Mouse (Mus musculus) cortical plate, adult 2 months (tissue): ENCODE data around the gene Cox17.

Experiments used
- CTCF ChIP-seq: fragments of 200-500 bp; IDR thresholded peaks from 2 replicates; pipeline ENCODE4 v1.5.1; 2011; ENCODE audit warnings: mild to moderate bottlenecking, control low read depth, low read length; ENCODE audit not compliant: insufficient read depth; ENCODE audit errors: extremely low read depth
- POLR2A ChIP-seq: fragments of 200-500 bp; IDR thresholded peaks from 2 replicates; pipeline ENCODE4 v1.6.1; 2011; ENCODE audit warnings: mild to moderate bottlenecking, low read length, control low read depth; ENCODE audit not compliant: insufficient read depth; ENCODE audit errors: extremely low read depth

DNA sequence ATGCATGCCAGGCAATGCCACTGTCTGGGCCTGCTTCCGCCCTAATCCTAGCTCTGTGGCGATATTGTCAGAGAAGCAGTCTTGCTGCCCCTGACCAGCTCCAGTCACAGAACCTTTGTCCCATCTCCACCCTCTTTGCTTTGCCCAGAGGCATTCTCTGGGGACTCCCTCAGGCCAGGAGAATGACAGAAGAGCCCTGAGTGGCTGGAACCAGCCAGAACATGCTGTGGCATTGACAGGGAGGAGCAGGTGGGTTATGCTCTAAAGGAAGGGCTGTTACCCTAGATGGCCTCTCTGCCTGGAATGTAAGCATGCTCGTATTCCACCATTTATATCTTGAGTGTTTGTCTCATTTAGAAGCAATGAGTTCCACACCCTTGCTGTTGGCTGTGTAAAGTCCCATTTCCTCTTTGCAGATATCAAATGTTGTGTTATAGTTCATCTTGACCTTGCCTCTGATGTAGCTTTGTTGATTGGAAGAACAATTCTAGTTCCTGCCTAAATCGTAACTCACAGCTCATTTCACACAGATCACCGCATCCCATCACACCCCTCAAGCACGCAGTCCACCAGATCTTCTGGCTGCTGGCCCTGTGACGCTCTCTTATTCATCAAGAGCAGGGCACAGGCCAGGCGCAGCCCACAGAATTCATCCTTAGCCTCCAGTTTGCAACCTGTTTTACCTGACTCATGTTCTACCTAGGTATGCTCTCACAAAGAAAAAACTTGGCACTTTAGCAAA is 24.0 kb downstream of the Cox17 start:
- TF ChIP-seq CTCF = no peak
- no peak for TF ChIP-seq POLR2A
